Mouse (Mus musculus) heart, adult 11 months (tissue): ENCODE data around the gene Naa40.

Experiments
- DNase-seq: peaks from one replicate; pipeline ENCODE4 v3.0.0; 2022

Gene Naa40

GRCm38 (mm10) chr19:7240782-7241690 lies at the start of gene Naa40:
Gene Naa40, minus strand, starts transcription at chr19:7241183.
- peak; percentile 99 for DNase-seq

- no peak for DNase-seq
Observed at GRCm38 (mm10) chr19:7289767-7290166, 48.8 kb upstream of the Naa40 start.

- DNase-seq: no peak
Observed at GRCm38 (mm10) chr19:7288288-7288687, 47.3 kb upstream of the Naa40 start.

GRCm38 (mm10) chr19:7286563-7287315 lies 45.8 kb upstream of the Naa40 start:
- no peak for DNase-seq

- DNase-seq: peak; percentile 94
Observed at GRCm38 (mm10) chr19:7280557-7281330, 39.8 kb upstream of the Naa40 start.

GRCm38 (mm10) chr19:7279114-7279513 lies 38.1 kb upstream of the Naa40 start:
- DNase-seq: peak; percentile 98

- DNase-seq: peak; percentile 94
Observed at GRCm38 (mm10) chr19:7278200-7278906, 37.4 kb upstream of the Naa40 start.

- no peak for DNase-seq
Observed at GRCm38 (mm10) chr19:7276796-7277195, 35.8 kb upstream of the Naa40 start.

- no peak for DNase-seq
Observed at GRCm38 (mm10) chr19:7276053-7276659, 35.2 kb upstream of the Naa40 start.

GRCm38 (mm10) chr19:7275131-7275789 lies 34.3 kb upstream of the Naa40 start:
- DNase-seq: peak; percentile 93

GRCm38 (mm10) chr19:7274326-7274990 lies 33.5 kb upstream of the Naa40 start:
- peak; percentile 97 for DNase-seq

- no peak for DNase-seq
Observed at GRCm38 (mm10) chr19:7273486-7273885, 32.5 kb upstream of the Naa40 start.

- peak; percentile 95 for DNase-seq
Observed at GRCm38 (mm10) chr19:7269290-7270044, 28.5 kb upstream of the Naa40 start.

- peak; percentile 97 for DNase-seq
Observed at GRCm38 (mm10) chr19:7268722-7269090, 27.7 kb upstream of the Naa40 start.

GRCm38 (mm10) chr19:7267781-7268721 lies 27.1 kb upstream of the Naa40 start:
- peak; percentile 99 for DNase-seq

- DNase-seq: peak; percentile 99
Observed at GRCm38 (mm10) chr19:7267091-7267741, 26.2 kb upstream of the Naa40 start, which contains the start of gene Rcor2. Gene Rcor2, plus strand, starts transcription at chr19:7267325.

GRCm38 (mm10) chr19:7266421-7266831 lies 25.4 kb upstream of the Naa40 start:
- peak; percentile 92 for DNase-seq
